Mouse (Mus musculus) mouse embryonic stem cell (cell line): ENCODE results near the gene Prc1.

Experiments
- in situ Hi-C, 2 experiments: fragments of 300-500 bp; cut with MboI; formaldehyde crosslinking; loops; 1 replicate in 1 of 2; 3 replicates in 1 of 2; pipeline ENCODE4 v1.14.3; 2019 to 2020; ENCODE audit warnings: low sequenced_read_pairs in 2 of 2, low pct_unique_long_range_greater_than_20kb in 1 of 2, mixed read lengths in 1 of 2; ENCODE audit not compliant: unreplicated experiment in 1 of 2

Prc1 gene

DNA sequence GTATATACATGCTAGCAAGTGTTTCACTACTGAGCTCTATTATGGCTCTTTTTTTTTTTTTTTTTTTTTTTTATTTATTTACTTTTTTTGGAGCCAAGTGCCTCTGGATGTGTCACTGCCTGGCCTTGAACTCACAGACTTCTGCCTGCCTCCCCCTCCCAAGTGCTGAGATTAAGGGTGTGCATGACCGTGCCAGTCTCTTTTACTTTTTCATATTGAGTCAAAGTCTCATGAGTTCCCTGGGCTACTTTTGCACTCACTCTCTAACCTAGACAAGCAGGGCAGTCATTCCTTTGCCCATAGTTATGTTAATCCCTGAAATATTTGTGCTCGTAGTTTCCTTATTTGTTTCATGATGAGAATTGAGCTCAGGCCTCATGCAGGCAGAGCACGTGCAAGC is 12.6 kb upstream of the Prc1 start:
- in situ Hi-C loops, result no loop called here

DNA sequence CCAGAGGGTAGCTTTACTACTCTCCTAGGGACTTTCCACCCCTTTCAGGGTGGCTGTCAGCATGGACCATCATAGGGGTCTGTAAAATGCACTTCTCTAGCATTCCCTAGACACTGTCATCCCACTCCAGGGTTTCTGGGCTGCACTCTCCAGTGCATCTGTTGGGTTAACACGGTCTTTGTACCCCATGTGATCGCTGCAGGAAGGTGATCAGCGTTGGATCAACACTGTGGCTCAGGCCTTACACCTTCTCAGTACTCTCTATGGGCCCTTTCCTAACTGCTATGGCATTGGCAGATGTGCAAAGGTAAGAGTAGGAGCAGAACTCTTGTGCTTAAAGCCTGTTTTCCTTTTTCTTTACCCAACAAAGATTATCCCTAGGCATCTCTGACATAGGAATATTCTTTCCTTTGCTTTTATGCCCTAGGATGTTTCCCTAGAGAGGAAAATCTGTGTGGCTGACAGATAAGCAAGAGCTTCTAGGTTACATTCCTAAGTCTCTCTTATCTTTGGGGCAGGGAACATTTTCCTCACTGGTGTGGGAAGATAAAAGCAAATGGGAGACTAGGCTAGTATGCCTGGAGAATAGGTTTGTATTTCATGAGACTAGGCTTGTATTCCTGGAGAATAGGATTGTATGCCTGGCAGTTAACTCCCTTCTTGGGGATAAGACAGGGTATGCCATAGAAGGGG is 10.9 kb upstream of the Prc1 start:
- in situ Hi-C loops, result no loop called here

DNA sequence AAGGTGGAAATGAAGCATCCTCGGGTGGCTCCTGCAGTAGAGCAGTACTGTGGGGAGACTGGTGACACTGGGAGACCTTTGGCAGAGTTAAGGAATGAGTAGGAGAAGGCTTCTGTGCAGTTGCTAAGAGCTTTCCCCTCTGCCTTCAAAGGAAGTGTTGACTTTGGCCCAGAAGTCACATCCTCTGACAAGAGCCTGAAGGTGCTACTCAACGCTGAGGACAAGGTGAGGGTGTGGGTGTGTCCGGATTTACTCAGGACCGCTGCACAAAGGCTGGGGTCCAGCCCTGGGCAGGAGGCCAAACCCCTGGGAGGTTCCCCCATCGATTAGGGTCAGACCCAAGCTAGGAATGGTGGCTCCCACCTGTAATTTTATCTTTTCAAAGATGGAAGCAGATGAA is 9.9 kb upstream of the Prc1 start:
- in situ Hi-C loops, result no loop called here

DNA sequence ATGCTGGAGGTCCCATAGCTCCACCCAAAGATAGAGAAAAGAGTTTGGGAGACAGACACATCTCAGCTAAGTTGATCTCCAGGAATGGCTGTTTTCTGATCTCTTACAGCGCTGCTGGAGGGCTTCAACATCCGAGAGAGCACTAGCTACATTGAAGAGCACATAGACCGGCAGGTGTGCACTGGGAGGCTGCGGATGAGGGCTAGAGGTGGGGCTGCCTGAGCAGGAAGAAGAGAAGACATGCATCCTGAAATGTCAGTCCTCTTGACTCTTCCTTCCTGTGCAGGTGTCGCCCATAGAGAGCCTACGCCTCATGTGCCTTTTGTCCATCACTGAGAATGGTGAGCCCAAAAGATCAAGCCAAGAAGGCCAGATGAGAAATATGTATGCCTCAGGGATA is 8.5 kb upstream of the Prc1 start:
- in situ Hi-C loops, result no loop called here

DNA sequence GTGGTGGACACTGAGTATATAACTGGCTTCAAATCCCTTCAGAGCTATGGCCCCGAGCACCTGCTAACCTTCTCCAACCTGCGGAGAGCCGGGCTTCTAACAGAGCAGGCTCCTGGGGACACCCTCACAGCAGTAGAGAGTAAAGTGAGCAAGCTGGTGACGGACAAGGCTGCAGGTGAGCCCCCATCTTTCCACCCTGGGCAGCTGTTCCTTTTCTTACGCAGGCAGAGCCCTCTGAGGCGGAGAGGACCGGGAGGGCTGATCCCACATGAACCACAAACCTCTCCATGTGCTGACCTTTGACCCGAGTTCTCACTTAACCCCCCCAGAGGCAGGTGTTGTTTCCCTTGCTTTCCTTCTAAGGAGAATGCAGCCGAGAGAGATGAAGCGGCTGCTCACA is 6.5 kb upstream of the Prc1 start:
- in situ Hi-C loops, result no loop called here

DNA sequence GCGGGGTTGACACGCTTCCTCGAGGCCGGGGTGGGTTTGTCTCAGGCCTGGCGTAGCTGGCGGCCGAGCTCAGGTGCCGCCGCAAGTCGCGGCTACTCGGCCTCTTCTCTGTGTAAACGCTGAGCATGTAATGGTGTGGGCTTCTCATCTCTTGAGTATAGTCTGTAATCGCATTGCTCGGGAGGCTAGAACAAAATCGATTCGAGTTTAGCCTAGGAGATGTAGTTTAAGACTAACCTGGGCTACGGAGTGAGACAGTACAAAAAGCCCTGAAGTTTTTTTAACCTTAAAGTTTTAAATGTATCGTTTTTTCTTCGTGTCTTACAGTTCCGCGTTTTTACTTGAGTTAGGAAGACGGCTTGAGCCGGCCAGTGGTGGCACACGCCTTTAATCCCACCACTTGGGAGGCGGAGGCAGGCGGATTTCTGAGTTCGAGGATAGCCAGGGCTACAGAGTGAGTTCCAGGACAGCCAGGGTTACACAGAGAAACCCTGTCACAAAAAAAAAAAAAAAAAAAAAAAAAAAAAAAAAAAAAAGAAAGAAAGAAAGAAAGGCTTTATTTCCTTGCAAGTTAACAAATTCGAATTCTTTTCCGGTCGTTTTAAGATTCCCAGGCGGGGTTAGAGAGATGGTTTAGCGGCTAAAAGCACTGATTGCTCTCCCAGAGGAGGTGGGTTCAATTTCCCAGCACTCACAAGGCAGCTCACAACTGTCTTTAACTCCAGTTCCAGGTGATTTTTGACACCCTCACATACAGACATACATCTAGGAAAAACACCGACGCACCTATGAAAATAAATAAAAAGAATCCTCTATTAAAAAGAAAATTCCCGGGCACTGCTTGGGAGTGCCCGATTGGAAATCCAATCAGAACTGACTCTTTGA is 756 bp downstream of the Prc1 start:
- in situ Hi-C loops, result no loop called here

DNA sequence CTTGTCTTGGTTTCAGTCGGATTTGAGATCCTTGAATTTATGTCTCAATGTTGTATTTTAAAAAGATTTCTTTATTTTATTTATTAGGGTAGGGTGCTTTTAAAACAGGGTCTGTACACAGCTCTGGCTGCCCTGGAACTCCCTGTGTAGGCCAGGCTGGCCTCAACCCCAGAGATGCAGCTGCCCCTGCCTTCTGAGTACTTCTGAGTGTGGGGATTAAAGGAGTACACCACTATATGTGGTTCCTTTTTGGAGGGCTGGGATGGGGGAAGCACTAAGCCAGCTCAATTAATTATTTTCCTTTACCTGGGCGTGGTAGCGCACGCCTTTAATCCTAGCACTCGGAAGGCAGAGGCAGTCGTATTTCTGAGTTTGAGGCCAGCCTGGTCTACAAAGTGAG is 2.2 kb downstream of the Prc1 start:
- in situ Hi-C loops, result no loop called here

DNA sequence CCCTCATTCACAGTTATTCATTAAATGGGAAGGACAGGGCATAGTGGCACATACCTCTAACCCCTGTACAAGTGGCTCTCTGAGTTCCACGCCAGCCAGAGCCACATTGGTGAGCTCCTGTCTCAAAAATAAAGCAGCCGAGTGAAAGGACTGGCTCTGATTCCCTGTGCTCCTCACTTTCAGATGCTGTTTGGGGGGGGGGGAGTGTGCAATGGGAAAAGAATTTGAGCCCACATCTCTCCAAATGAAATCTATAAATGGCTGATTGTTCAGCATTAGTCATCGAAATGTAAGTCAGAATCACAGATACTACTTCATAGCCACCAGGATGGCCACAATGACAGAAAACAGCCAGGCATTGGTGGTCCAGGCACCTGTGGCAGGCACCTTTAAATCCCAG is 2.8 kb downstream of the Prc1 start:
- in situ Hi-C loops, result no loop called here

DNA sequence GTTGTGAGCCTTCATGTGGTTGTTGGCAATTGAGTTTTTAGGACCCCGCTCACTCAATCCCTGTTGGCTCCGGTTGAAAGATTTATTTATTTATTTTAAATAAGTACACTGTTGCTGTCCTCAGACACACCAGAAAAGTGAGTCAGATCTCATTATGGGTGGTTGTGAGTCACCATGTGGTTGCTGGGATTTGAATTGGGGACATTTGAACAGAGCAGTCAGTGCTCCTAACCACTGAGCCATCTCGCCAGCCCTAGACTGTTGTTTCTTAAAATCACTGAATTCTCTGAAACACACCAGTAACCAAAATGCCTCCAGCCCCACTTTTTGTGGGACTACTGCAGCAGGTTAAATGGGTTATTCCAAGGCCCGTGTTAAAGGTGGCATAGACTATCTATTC is 4.5 kb downstream of the Prc1 start:
- in situ Hi-C loops, result no loop called here

DNA sequence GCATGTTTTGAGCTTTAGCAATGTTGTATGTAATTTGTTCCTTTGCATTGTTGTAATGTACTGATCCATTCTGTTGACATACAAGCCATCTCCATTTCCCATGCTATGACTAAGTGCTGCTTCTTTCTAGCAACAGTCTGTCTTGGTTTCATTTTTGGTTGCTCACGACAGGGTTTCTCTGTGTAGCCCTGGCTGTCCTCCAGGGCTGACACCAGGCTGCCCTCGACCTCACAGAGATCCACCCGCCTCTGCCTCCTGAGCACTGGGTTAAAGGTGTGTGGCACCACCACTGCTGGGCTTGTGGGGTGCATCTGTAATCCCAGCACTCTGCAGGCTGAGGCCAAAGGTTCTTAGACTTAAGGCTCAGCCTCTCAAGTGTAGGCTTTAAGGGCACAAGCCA is 5.3 kb downstream of the Prc1 start:
- in situ Hi-C loops, result no loop called here

DNA sequence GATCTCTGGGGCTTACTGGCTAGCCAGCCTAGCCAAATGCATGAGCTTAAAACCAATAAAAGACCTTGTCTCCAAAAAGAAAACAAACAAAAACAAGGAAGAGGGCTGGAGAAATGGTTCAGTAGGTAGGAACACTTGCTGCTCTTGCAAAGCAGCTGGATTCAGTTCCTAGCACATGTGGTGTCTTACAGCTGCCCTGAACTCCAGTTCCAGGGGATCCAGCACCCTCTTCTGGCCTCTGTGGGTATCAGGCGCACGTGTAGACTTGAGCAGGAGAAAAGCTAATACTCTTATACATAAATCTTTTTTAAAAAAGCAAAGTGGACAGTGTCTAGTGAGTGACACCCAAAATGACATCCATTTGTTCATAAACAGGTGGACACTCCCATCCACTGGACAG is 7.3 kb downstream of the Prc1 start:
- in situ Hi-C loops, result loop anchor here (10.0 to 25.0 kb wide), 3 partner anchors 614 to 864 kb away; no protein-coding TSS in a partner anchor

DNA sequence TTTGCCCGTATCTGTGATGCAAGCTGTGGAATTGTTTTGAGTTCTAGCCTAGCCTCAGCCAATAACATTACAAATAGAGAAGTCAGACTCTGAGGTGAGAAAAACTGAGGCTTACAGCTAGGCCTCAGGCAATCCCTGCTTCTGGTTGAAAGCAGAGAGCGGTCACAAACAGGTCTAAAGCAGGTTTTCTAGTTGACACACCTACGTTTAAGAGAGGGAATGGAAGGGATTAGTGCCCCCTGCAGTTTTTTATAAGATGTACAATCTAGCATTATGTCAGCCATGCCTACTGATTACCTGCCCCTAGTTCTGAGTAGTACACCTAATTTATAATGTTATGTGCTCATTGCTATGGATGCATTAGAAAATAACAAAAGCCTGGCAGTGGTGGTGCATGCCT is 13.5 kb downstream of the Prc1 start:
- in situ Hi-C loops, result loop anchor here (10.0 to 25.0 kb wide), 3 partner anchors 620 to 870 kb away; no protein-coding TSS in a partner anchor

DNA sequence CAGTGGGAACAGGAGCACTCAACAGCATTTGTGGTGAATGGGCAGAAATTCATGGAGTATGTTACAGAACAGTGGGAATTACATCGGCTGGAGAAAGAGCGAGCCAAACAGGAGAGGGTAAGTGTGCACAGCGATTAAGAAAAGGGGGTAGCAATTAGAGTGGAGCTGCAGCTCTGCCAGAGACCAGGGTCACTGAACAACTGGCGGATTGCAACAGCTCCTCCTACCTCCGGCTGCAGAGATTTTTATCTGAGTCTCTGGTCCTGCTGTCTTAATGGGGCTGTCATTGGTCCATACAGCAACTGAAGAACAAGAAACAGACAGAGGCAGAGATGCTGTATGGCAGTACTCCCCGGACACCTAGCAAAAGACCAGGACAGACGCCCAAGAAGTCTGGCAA is 16.5 kb downstream of the Prc1 start:
- in situ Hi-C loops, result loop anchor here in 1 of 2 experiments (25.0 kb wide), 2 partner anchors 623 to 873 kb away; no protein-coding TSS in a partner anchor

DNA sequence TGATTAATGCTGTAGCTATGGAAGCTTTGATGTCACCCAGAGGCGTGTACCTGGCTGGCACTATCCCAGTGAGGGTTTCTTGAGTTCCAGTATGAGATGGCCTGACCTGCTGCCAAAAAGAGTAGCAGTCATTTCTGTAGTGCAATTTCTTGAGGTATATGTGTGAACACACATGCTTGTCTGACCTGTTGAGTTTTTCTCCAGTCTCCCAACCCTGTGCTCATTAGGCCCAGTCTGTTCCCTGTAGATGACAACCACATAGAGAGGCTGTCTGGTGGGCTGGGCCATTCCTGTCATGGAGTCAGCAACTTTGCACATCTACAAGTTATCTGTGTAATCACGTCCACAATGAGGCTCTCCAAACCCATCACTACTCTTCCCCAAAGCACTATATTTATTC is 21.5 kb downstream of the Prc1 start:
- in situ Hi-C loops, result loop anchor here in 1 of 2 experiments (25.0 kb wide), 2 partner anchors 628 to 878 kb away; no protein-coding TSS in a partner anchor

DNA sequence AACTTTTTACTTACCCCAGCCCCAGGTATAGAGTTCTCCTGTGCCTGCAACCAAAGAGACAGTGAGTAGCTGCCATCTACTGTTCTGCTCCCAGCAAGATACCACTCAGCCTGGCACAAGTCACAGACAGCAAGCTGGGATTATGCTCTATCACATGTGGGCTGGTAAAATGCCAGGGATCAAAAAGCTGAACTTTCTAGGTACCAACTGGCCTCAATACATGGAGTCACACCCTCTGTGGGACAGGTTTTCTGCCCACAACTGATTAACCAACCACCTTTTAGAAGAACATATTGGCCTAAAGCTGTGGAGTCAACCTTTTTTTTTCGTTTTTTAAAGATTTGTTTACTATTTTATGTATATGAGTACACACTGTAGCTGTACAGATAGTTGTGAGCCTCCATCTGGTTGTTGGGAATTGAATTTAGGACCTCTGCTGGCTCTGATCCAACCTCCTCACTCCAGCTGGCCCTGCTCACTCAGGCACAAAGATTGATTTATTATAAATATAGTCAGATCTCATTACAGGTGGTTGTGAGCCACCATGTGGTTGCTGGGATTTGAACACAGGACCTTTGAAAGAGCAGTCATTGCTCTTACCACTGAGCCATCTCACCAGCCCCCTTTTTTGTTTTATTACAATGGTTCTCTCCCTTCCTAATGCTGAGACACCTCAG is 23.3 kb downstream of the Prc1 start:
- in situ Hi-C loops, result loop anchor here in 1 of 2 experiments (25.0 kb wide), 2 partner anchors 630 to 880 kb away; no protein-coding TSS in a partner anchor

DNA sequence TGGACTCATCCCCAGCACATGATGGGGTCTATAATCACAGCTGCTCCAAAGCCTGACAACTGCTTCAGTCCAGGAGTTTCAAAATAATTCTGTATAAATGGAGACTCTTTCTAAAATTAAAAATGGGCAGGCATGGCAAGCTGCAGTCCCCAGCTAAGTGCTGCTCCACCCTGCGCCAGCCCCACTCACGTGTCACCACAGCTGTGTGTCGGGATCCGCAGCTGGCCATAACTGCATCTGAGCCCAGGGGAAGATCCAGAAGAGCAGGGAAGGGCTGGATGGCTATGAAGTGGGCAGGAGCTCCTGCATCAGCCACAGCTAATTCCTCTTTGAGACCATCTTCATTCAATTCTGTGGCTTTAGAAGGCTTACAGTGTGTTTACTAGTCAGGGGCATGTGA is 24.4 kb downstream of the Prc1 start:
- in situ Hi-C loops, result loop anchor here in 1 of 2 experiments (25.0 kb wide), 2 partner anchors 631 to 881 kb away; no protein-coding TSS in a partner anchor

DNA sequence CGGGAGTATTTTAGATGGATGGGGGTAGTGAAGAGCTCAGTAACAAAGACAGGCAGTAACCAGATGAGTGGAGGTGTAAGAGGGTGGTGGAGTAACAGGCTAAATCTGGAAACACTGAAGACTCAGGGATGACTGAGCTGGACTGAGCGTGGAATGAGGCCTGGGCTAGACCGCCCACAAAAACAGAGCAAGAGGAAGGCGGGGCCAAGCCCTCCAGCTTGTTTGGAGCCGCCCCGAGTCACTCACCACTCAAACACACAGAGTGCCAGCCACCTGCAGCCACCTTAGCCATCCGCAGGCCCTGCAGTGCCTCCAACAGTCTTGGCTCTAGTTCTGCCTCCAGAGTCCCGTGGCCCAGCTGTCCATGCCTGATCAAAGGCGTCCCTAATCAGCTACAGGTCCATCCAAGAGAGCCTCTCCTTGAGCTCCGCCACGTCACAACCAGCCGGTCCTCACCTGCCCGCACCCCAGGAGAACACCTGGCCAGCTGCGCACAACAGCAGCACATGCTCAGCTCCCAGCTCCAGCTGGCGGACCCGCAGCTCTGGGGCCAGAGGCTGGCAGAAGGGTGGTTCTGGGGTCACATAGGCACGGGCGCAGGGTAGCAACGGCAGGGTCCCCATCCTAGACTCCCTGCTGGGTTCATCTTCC is 25.7 kb downstream of the Prc1 start:
- in situ Hi-C loops, result loop anchor here in 1 of 2 experiments (25.0 kb wide), 2 partner anchors 633 to 883 kb away; no protein-coding TSS in a partner anchor

DNA sequence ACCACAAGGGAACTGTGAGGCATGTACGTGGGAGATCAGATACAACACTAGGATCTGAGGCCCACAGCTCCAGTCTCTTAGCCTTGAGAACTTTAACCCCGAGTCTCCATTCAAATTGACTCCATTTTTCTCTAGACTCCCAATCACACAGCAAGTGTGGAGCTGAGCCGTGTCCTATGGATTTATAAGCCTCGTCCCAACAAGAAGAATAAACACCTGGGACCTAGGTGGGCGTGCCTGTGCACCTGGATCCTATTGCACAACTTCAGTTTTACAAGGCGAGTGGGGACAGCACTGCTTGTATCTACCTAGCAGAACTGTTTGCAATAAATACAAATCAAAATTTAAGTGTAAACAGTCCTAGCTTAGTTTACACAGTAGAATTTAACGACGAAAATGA is 29.1 kb downstream of the Prc1 start:
- in situ Hi-C loops, result loop anchor here in 1 of 2 experiments (25.0 kb wide), 2 partner anchors 636 to 886 kb away; no protein-coding TSS in a partner anchor
